Mouse (Mus musculus): Measurements from ENCODE around the gene Pla2g6.

- TF ChIP-seq POLR2A (IDR thresholded peaks at IDR 0.05; ENCODE audit: control insufficient read depth, low read depth, low read length) (no peak), CTCF (IDR thresholded peaks at IDR 0.05; ENCODE audit: control insufficient read depth, insufficient read depth, insufficient replicate concordance, low read depth, low read length) (no peak)
Measured at GRCm38 (mm10) chr15:79313848-79314369, 14.3 kb downstream of the Pla2g6 start.

All from testis, adult 2 months (tissue).